Mouse (Mus musculus) kidney, postnatal 0 days (tissue): Measurements from ENCODE around the gene Ptrh1. TPM values are rescaled to one million over a fixed set of nuclear protein-coding genes. Genes with fewer than 3 reads are reported as not detected.

ENCODE experiments used
- ATAC-seq: fragments of 200-750 bp; cut with Nextera tagmentation; replicated peaks from 2 replicates; pipeline ENCODE4 v1.8.0; 2017; ENCODE audit warnings: low read depth, moderate number of reproducible peaks, moderate TSS enrichment, moderate library complexity; ENCODE audit not compliant: low FRiP score
- DNase-seq: peaks from one replicate; pipeline ENCODE4 v3.0.0-alpha.2; 2016; ENCODE audit warnings: low spot score
- H3K27ac ChIP-seq: fragments of 300-500 bp; sonication (generic); 2 replicates; pipeline ENCODE4 v1.5.1; 2014; ENCODE audit warnings: mild to moderate bottlenecking
- H3K27me3 ChIP-seq: fragments of 300-500 bp; sonication (generic); 2 replicates; pipeline ENCODE4 v1.6.1; 2014; ENCODE audit warnings: low read length, mixed read lengths; ENCODE audit not compliant: insufficient read depth
- H3K36me3 ChIP-seq: fragments of 300-500 bp; sonication (generic); 2 replicates; pipeline ENCODE4 v1.6.1; 2014; ENCODE audit warnings: low read length, mixed read lengths; ENCODE audit not compliant: insufficient read depth
- H3K4me1 ChIP-seq: fragments of 300-500 bp; sonication (generic); replicated peaks from 2 replicates; pipeline ENCODE4 v1.6.1; 2014; ENCODE audit warnings: antibody characterized with exemption, low read length, mixed read lengths; ENCODE audit not compliant: insufficient read depth
- H3K4me2 ChIP-seq: fragments of 300-500 bp; sonication (generic); 2 replicates; pipeline ENCODE4 v1.6.1; 2014; ENCODE audit warnings: mild to moderate bottlenecking, low read length, moderate library complexity, mixed read lengths
- H3K4me3 ChIP-seq: fragments of 300-500 bp; sonication (generic); replicated peaks from 2 replicates; pipeline ENCODE4 v1.5.1; 2014; ENCODE audit warnings: low read depth, low read length
- H3K9ac ChIP-seq: fragments of 300-500 bp; sonication (generic); 2 replicates; pipeline ENCODE4 v1.6.1; 2014; ENCODE audit warnings: low read depth, low read length
- H3K9me3 ChIP-seq: fragments of 300-500 bp; sonication (generic); replicated peaks from 2 replicates; pipeline ENCODE4 v1.6.1; 2016; ENCODE audit warnings: low read length, inconsistent platforms, mixed read lengths
- CTCF ChIP-seq: IDR thresholded peaks from 2 replicates; pipeline ENCODE4 v1.5.1; 2016; ENCODE audit warnings: antibody characterized with exemption, low read depth, mild to moderate bottlenecking, moderate library complexity
- WGBS: fragments of 180-500 bp; shearing (Covaris S2); extraction: QIAGEN DNeasy Blood & Tissue Kit; methylation state at CpG from one replicate; pipeline ENCODE4 v1.1.7; 2014; 5-methylcytosine and 5-hydroxymethylcytosine counted together
- polyA plus RNA-seq: library from polyadenylated mRNA; unstranded; fragments of >200 nt; fragmentation: Nextera tagmentation; extraction: Ambion mirVana; gene quantifications from 2 replicates; pipeline ENCODE4 v1.2.1, GENCODE M21; 2015

The Ptrh1 gene
- polyA plus RNA-seq, 1 experiment from 2014 or later: 7.0 TPM

GRCm38 (mm10) chr2:32769327-32770085 lies 6.1 kb upstream of the Ptrh1 start:
- no peak overlapping the region for H3K4me3 ChIP-seq
- no peaks in the 10 kb centered on the region for H3K4me1 ChIP-seq
- ATAC-seq (no peak), DNase-seq (no peak)
- no peak overlapping the region for H3K27ac ChIP-seq
- H3K9ac ChIP-seq: no peak overlapping the region
- 76% methylated on average over 5 of the region's 5 CpGs for WGBS
- no peak overlapping the region for H3K4me2 ChIP-seq
- H3K27me3 ChIP-seq: no peaks in the 10 kb centered on the region
- TF ChIP-seq CTCF: no peak
- no peaks in the 10 kb centered on the region for H3K36me3 ChIP-seq
- no peaks in the 10 kb centered on the region for H3K9me3 ChIP-seq

GRCm38 (mm10) chr2:32771886-32772285 lies 3.7 kb upstream of the Ptrh1 start:
- peak; percentile 19; the same call in 1 of the 2 replicates for TF ChIP-seq CTCF
- H3K9me3 ChIP-seq: no peaks in the 10 kb centered on the region
- H3K36me3 ChIP-seq: no peaks in the 10 kb centered on the region
- WGBS: 29% methylated on average over 12 of the region's 12 CpGs
- H3K4me3 ChIP-seq: no peak overlapping the region
- no peaks in the 10 kb centered on the region; the same call in 1 of the 2 replicates for H3K27me3 ChIP-seq
- peaks cover 4% of the 10 kb centered on the region for H3K4me1 ChIP-seq
- ATAC-seq: no peak
- H3K9ac ChIP-seq: no peak overlapping the region
- no peak overlapping the region for H3K27ac ChIP-seq
- no peak overlapping the region for H3K4me2 ChIP-seq
- no peak for DNase-seq

DNA sequence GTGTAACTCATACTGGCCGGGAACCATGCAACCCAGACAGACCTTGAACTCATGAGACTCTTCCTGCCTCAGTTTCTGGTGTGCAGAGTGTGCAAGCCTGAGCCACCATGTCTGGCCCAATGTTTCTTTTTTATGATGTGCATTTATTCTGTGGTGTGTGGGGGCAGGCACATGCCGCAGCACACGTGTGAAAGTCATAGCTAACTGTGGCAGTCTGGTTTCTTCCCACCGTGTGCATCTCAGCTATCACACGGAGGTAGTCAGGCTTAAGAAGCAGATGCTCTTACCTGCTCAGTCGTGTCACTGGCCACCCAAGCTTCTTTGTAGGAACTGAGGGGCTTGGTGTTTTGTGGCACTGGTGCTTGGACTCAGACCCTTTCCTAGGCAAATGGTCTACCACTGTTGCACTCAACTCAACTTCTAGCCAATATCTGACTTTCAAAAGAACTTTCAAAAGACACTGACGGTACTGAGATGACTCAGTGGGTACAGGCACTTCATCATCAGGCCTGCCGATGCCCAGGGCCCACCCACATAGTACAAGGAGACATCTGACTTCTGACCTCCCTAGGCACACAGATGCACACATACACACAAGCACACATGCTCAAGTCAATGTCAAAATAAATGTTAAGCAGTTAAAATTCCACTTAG lies 2.8 kb upstream of the Ptrh1 start:
- H3K4me3 ChIP-seq: no peak overlapping the region
- no peak overlapping the region for H3K9ac ChIP-seq
- DNase-seq (no peak), ATAC-seq (no peak)
- no peaks in the 10 kb centered on the region for H3K36me3 ChIP-seq
- WGBS: 79% methylated on average over 8 of the region's 8 CpGs
- H3K27me3 ChIP-seq: no peaks in the 10 kb centered on the region; the same call in 1 of the 2 replicates
- no peak overlapping the region for H3K27ac ChIP-seq
- no peak for TF ChIP-seq CTCF
- H3K9me3 ChIP-seq: no peaks in the 10 kb centered on the region
- peaks cover 4% of the 10 kb centered on the region for H3K4me1 ChIP-seq
- no peak overlapping the region for H3K4me2 ChIP-seq

- peak overlapping the region; percentile 40 for H3K4me3 ChIP-seq
- no peaks in the 10 kb centered on the region for H3K36me3 ChIP-seq
- H3K27me3 ChIP-seq: no peaks in the 10 kb centered on the region; the same call in 1 of the 2 replicates
- WGBS: 25% methylated on average over 22 of the region's 22 CpGs
- peaks cover 4% of the 10 kb centered on the region for H3K4me1 ChIP-seq
- peak overlapping the region; percentile 13; the same call in 1 of the 2 replicates for H3K9ac ChIP-seq
- TF ChIP-seq CTCF: no peak
- H3K4me2 ChIP-seq: peak overlapping the region; percentile 83
- DNase-seq (no peak), ATAC-seq (0 out of 2 replicates have a peak, but pooled peaks have one; percentile 11)
- no peak overlapping the region for H3K27ac ChIP-seq
- no peaks in the 10 kb centered on the region for H3K9me3 ChIP-seq
Measured at GRCm38 (mm10) chr2:32776192-32776591, 606 bp downstream of the Ptrh1 start.

- Histone ChIP-seq H3K4me2 (no peak overlapping the region), H3K9ac (no peak overlapping the region), H3K9me3 (no peaks in the 10 kb centered on the region), H3K27me3 (no peaks in the 10 kb centered on the region; the same call in 1 of the 2 replicates), H3K27ac (no peak overlapping the region), H3K4me3 (no peak overlapping the region), H3K36me3 (no peaks in the 10 kb centered on the region), H3K4me1 (peaks cover 4% of the 10 kb centered on the region)
- WGBS: 91% methylated on average over 6 of the region's 6 CpGs
- ATAC-seq: no peak
- DNase-seq: no peak
- TF ChIP-seq CTCF: no peak
Measured at GRCm38 (mm10) chr2:32778081-32778480, 2.5 kb downstream of the Ptrh1 start.

DNA sequence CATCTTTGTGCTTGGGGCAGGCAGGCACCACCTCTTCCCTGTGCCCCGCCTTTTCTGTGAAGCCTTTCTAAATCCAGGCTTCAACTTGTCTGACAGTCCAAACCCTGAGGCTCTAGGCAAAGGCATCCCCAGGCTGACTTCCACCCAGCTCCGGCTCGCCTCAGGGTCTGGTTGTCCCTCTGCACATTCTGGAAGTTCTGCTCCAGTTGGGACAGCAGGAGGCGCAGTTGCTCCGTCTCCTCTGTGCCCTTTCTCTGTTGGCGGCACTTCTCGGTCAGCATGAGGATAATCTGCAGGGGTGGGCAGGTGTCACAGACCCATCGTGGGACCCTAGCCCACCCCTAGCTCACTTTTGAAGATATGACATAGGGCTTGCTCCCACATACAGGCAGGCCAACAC lies 3.5 kb downstream of the Ptrh1 start:
- no peaks in the 10 kb centered on the region for H3K9me3 ChIP-seq
- no peak overlapping the region for H3K4me3 ChIP-seq
- no peaks in the 10 kb centered on the region for H3K36me3 ChIP-seq
- DNase-seq: peak; percentile 86
- H3K4me2 ChIP-seq: no peak overlapping the region
- H3K4me1 ChIP-seq: peaks cover 4% of the 10 kb centered on the region
- H3K27me3 ChIP-seq: no peaks in the 10 kb centered on the region; the same call in 1 of the 2 replicates
- no peak for ATAC-seq
- no peak overlapping the region for H3K27ac ChIP-seq
- 20% methylated on average over 8 of the region's 8 CpGs for WGBS
- peak; percentile 86 for TF ChIP-seq CTCF
- H3K9ac ChIP-seq: no peak overlapping the region
